Mouse (Mus musculus) stomach, embryonic 16.5 days (tissue): ENCODE results near the gene Ces5a. TPM values are rescaled to one million over a fixed set of nuclear protein-coding genes. Genes with fewer than 3 reads are reported as not detected.
"Not testable (repeated sequence)": the region's sequence is repeated elsewhere in the genome, so short reads cannot be mapped to it uniquely, and the experiment has no call there.

Experiments used
- ATAC-seq: fragments of 200-750 bp; cut with Nextera tagmentation; 2 replicates; pipeline ENCODE4 v1.8.0; 2017; ENCODE audit warnings: moderate number of reproducible peaks, moderate TSS enrichment; ENCODE audit not compliant: insufficient read depth, low FRiP score
- H3K27ac ChIP-seq: fragments of 300-500 bp; sonication (generic); 2 replicates; pipeline ENCODE4 v1.5.1; 2014; ENCODE audit warnings: low read length
- H3K27me3 ChIP-seq: fragments of 300-500 bp; sonication (generic); 2 replicates; pipeline ENCODE4 v1.6.1; 2014; ENCODE audit warnings: low read length, control low read depth, mixed read lengths; ENCODE audit not compliant: control insufficient read depth, insufficient read depth
- H3K36me3 ChIP-seq: fragments of 300-500 bp; sonication (generic); 2 replicates; pipeline ENCODE4 v1.6.1; 2014; ENCODE audit warnings: low read length; ENCODE audit not compliant: control insufficient read depth, insufficient read depth
- H3K4me1 ChIP-seq: fragments of 300-500 bp; sonication (generic); 2 replicates; pipeline ENCODE4 v1.6.1; 2014; ENCODE audit warnings: low read length, control low read depth, mixed read lengths; ENCODE audit not compliant: control insufficient read depth, insufficient read depth
- H3K4me2 ChIP-seq: fragments of 300-500 bp; sonication (generic); 2 replicates; pipeline ENCODE4 v1.6.1; 2014; ENCODE audit warnings: low read depth, low read length, mixed read lengths
- H3K4me3 ChIP-seq: fragments of 300-500 bp; sonication (generic); replicated peaks from 2 replicates; pipeline ENCODE4 v1.5.1; 2014; ENCODE audit warnings: mild to moderate bottlenecking, low read length
- H3K9ac ChIP-seq: fragments of 300-500 bp; sonication (generic); 2 replicates; pipeline ENCODE4 v1.6.1; 2014; ENCODE audit warnings: low read length
- H3K9me3 ChIP-seq: fragments of 300-500 bp; sonication (generic); replicated peaks from 2 replicates; pipeline ENCODE4 v1.6.1; 2016; ENCODE audit warnings: low read length, control low read depth; ENCODE audit not compliant: control insufficient read depth
- WGBS: fragments of 180-500 bp; shearing (Covaris S2); extraction: QIAGEN DNeasy Blood & Tissue Kit; methylation state at CpG from one replicate; pipeline ENCODE4 v1.1.7; 2014; 5-methylcytosine and 5-hydroxymethylcytosine counted together
- polyA plus RNA-seq: library from polyadenylated mRNA; unstranded; fragments of >200 nt; fragmentation: Nextera tagmentation; extraction: Ambion mirVana; gene quantifications from 2 replicates; pipeline ENCODE4 v1.2.1, GENCODE M21; 2015

The Ces5a gene
- polyA plus RNA-seq, 1 experiment from 2014 or later = 0.10 TPM

DNA sequence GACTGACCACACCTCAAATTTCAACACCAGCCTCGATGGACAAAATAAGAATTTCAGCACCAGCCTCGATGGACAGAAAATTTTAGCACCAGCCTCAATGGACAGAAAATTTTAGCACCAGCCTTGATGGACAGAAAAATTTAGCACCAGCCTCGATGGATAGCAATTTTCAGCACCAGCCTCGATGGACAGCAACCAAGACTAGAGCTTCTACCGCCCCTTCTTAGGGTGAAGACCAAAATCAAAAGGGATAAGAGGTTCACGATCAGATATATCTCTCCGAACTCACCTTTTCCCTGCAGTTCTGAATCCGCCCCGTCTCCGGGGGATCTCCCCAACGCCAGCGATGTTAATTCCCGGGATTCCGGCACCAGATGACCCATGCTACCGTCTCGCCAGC, 65.9 kb downstream of the Ces5a start:
- not testable (repeated sequence) for ATAC-seq, H3K4me3 ChIP-seq, H3K4me1 ChIP-seq, H3K36me3 ChIP-seq, H3K4me2 ChIP-seq, H3K9me3 ChIP-seq, H3K27me3 ChIP-seq, H3K9ac ChIP-seq, H3K27ac ChIP-seq
- WGBS = 80% methylated on average over 16 of the region's 16 CpGs

DNA sequence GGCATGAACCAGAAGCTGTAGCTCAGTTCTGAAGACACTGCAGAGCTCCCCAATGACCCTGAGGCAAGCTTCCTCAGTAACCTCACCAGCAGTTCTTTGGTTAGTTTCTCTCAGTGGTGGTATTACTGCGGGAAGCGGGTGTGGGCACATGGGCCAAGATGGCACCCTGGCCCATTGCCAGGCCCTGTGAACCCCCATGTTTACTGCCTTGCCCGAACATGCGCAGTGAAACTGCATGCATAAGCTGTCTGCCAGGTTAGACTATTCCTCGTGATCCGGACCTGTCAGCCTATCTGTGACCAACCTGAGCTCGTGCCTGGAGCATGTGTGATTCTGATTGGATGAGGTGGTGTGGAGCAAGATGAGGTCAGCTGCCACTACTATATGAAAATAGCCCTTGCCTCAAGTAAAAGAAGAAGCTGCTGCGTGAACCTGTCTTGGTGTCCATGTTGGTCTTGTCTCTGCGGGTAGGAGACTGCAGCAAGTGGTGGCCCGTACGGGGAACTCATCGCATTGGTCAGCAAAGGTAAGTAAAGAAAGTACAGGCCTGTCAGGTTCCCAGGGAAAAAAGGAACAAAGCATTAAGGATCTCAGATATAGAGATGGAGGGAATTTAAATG, 81.3 kb downstream of the Ces5a start:
- Histone ChIP-seq H3K4me1 (no peaks in the 10 kb centered on the region), H3K4me3 (no peak overlapping the region), H3K36me3 (no peaks in the 10 kb centered on the region), H3K9me3 (no peaks in the 10 kb centered on the region), H3K27me3 (no peaks in the 10 kb centered on the region), H3K4me2 (no peak overlapping the region), H3K9ac (no peak overlapping the region), H3K27ac (no peak overlapping the region)
- ATAC-seq = no peak
- WGBS = 93% methylated on average over 12 of the region's 12 CpGs

Other genes with a start within 250 kb of the Ces5a start
- 0.14 and 0.30 TPM in 2 replicates for gene Ces1g, start 198.5 kb downstream of the Ces5a start, polyA plus RNA-seq
- gene Ces1h, start 156.1 kb downstream of the Ces5a start, polyA plus RNA-seq = not detected in 2 replicates